Mouse (Mus musculus) midbrain, embryonic 15.5 days (tissue): Measurements from ENCODE around the gene Alkbh7. TPM values are rescaled to one million over a fixed set of nuclear protein-coding genes. Genes with fewer than 3 reads are reported as not detected.
A peak's percentile ranks its signal among the peaks of the same experiment; 100 is the strongest.

Source experiments
- ATAC-seq: fragments of 200-750 bp; cut with Nextera tagmentation; replicated peaks from 2 replicates; pipeline ENCODE4 v1.8.0; 2017; ENCODE audit warnings: moderate TSS enrichment
- H3K27ac ChIP-seq: fragments of 300-500 bp; sonication (generic); 2 replicates; pipeline ENCODE4 v1.5.1; 2015; ENCODE audit warnings: mild to moderate bottlenecking, inconsistent platforms
- H3K27me3 ChIP-seq: fragments of 300-500 bp; sonication (generic); replicated peaks from 2 replicates; pipeline ENCODE4 v1.6.1; 2015; ENCODE audit warnings: inconsistent platforms
- H3K36me3 ChIP-seq: fragments of 300-500 bp; sonication (generic); replicated peaks from 2 replicates; pipeline ENCODE4 v1.6.1; 2015; ENCODE audit warnings: inconsistent platforms
- H3K4me1 ChIP-seq: fragments of 300-500 bp; sonication (generic); 2 replicates; pipeline ENCODE4 v1.6.1; 2015; ENCODE audit warnings: inconsistent platforms
- H3K4me2 ChIP-seq: fragments of 300-500 bp; sonication (generic); 2 replicates; pipeline ENCODE4 v1.6.1; 2015; ENCODE audit warnings: inconsistent platforms, mild to moderate bottlenecking, moderate library complexity
- H3K4me3 ChIP-seq: fragments of 300-500 bp; sonication (generic); 2 replicates; pipeline ENCODE4 v1.5.1; 2015; ENCODE audit warnings: mild to moderate bottlenecking, inconsistent platforms
- H3K9ac ChIP-seq: fragments of 300-500 bp; sonication (generic); 2 replicates; pipeline ENCODE4 v1.6.1; 2015; ENCODE audit warnings: mild to moderate bottlenecking, inconsistent platforms
- H3K9me3 ChIP-seq: fragments of 300-500 bp; sonication (generic); 2 replicates; pipeline ENCODE4 v1.6.1; 2016; ENCODE audit warnings: inconsistent platforms
- WGBS: fragments of 180-500 bp; shearing (Covaris S2); methylation state at CpG from one replicate; pipeline ENCODE4 v1.1.7; 2015; ENCODE audit warnings: mixed read lengths; 5-methylcytosine and 5-hydroxymethylcytosine counted together
- polyA plus RNA-seq: library from polyadenylated mRNA; unstranded; fragments of >200 nt; fragmentation: Nextera tagmentation; extraction: Ambion mirVana; gene quantifications from 2 replicates; pipeline ENCODE4 v1.2.1, GENCODE M21; 2015

Alkbh7 gene
- polyA plus RNA-seq, 1 experiment from 2014 or later, result 53.2 TPM

- WGBS, result 0% methylated on average over 52 of the region's 52 CpGs
- peaks cover 24% of the 10 kb centered on the region for H3K36me3 ChIP-seq
- peaks cover 16% of the 10 kb centered on the region for H3K4me1 ChIP-seq
- peak; percentile 97 for ATAC-seq
- no peaks in the 10 kb centered on the region for H3K27me3 ChIP-seq
- H3K27ac ChIP-seq, result peak within 1 kb of the TSS; percentile 90
- H3K4me2 ChIP-seq, result peak within 1 kb of the TSS; percentile 66
- peak within 1 kb of the TSS; percentile 88 for H3K9ac ChIP-seq
- H3K4me3 ChIP-seq, result peak within 1 kb of the TSS; percentile 87
- no peaks in the 10 kb centered on the region for H3K9me3 ChIP-seq
Measured at GRCm38 (mm10) chr17:56990115-56990746, 6.9 kb upstream of the Alkbh7 start, which contains the start of gene Clpp. Gene Clpp, plus strand, starts transcription at chr17:56990305.

GRCm38 (mm10) chr17:56990966-56991365 is 6.2 kb upstream of the Alkbh7 start:
- ATAC-seq, result no peak
- Histone ChIP-seq H3K27me3 (no peaks in the 10 kb centered on the region), H3K4me1 (peaks cover 16% of the 10 kb centered on the region), H3K36me3 (peaks cover 29% of the 10 kb centered on the region), H3K9me3 (no peaks in the 10 kb centered on the region), H3K9ac (peak overlapping the region; percentile 88), H3K4me3 (peak overlapping the region; percentile 87), H3K4me2 (peak overlapping the region; percentile 66), H3K27ac (no peak overlapping the region)
- 78% methylated on average over 2 of the region's 2 CpGs for WGBS

- 93% methylated on average over 8 of the region's 8 CpGs for WGBS
- Histone ChIP-seq H3K9ac (no peak overlapping the region), H3K27me3 (no peaks in the 10 kb centered on the region), H3K27ac (no peak overlapping the region), H3K36me3 (peaks cover 33% of the 10 kb centered on the region), H3K9me3 (no peaks in the 10 kb centered on the region), H3K4me2 (no peak overlapping the region), H3K4me3 (no peak overlapping the region), H3K4me1 (peaks cover 27% of the 10 kb centered on the region)
- no peak for ATAC-seq
Measured at GRCm38 (mm10) chr17:56995046-56995445, 2.1 kb upstream of the Alkbh7 start.

- H3K9me3 ChIP-seq, result no peaks in the 10 kb centered on the region
- peak overlapping the region; percentile 57 for H3K4me2 ChIP-seq
- WGBS, result 75% methylated on average over 2 of the region's 2 CpGs
- H3K4me1 ChIP-seq, result peaks cover 20% of the 10 kb centered on the region
- peaks cover 33% of the 10 kb centered on the region for H3K36me3 ChIP-seq
- no peak overlapping the region for H3K9ac ChIP-seq
- no peaks in the 10 kb centered on the region for H3K27me3 ChIP-seq
- ATAC-seq, result 0 out of 2 replicates have a peak, but pooled peaks have one; percentile 0
- H3K4me3 ChIP-seq, result peak overlapping the region; percentile 79; the same call in 1 of the 2 replicates
- H3K27ac ChIP-seq, result no peak overlapping the region
Measured at GRCm38 (mm10) chr17:56996506-56996905, 633 bp upstream of the Alkbh7 start.

- no peak overlapping the region for H3K27ac ChIP-seq
- H3K4me3 ChIP-seq, result no peak overlapping the region
- H3K9me3 ChIP-seq, result no peaks in the 10 kb centered on the region
- H3K4me1 ChIP-seq, result peaks cover 15% of the 10 kb centered on the region
- no peak overlapping the region for H3K4me2 ChIP-seq
- H3K27me3 ChIP-seq, result no peaks in the 10 kb centered on the region
- 89% methylated on average over 9 of the region's 9 CpGs for WGBS
- no peak overlapping the region for H3K9ac ChIP-seq
- peaks cover 26% of the 10 kb centered on the region for H3K36me3 ChIP-seq
- no peak for ATAC-seq
Measured at GRCm38 (mm10) chr17:56999414-56999813, 2.3 kb downstream of the Alkbh7 start.

- Histone ChIP-seq H3K9ac (no peak within 1 kb of the TSS), H3K4me1 (peaks cover 15% of the 10 kb centered on the region), H3K4me2 (no peak within 1 kb of the TSS), H3K9me3 (no peaks in the 10 kb centered on the region), H3K27ac (no peak within 1 kb of the TSS), H3K4me3 (no peak within 1 kb of the TSS), H3K36me3 (peaks cover 24% of the 10 kb centered on the region), H3K27me3 (no peaks in the 10 kb centered on the region)
- no peak for ATAC-seq
- 85% methylated on average over 9 of the region's 9 CpGs for WGBS
Measured at GRCm38 (mm10) chr17:56999968-57000609, 3.0 kb downstream of the Alkbh7 start, which contains the start of gene Pspn. Gene Pspn, minus strand, starts transcription at chr17:57000018.

GRCm38 (mm10) chr17:57001228-57001627 is 4.1 kb downstream of the Alkbh7 start:
- no peak for ATAC-seq
- WGBS, result 83% methylated on average over 8 of the region's 8 CpGs
- Histone ChIP-seq H3K4me3 (no peak overlapping the region), H3K27ac (no peak overlapping the region), H3K27me3 (no peaks in the 10 kb centered on the region), H3K4me2 (no peak overlapping the region), H3K36me3 (peaks cover 27% of the 10 kb centered on the region), H3K4me1 (peaks cover 15% of the 10 kb centered on the region), H3K9ac (no peak overlapping the region), H3K9me3 (no peaks in the 10 kb centered on the region)

- Histone ChIP-seq H3K27me3 (no peaks in the 10 kb centered on the region), H3K27ac (no peak overlapping the region), H3K4me2 (no peak overlapping the region), H3K4me3 (no peak overlapping the region), H3K36me3 (peaks cover 44% of the 10 kb centered on the region), H3K9ac (no peak overlapping the region), H3K9me3 (no peaks in the 10 kb centered on the region), H3K4me1 (no peaks in the 10 kb centered on the region)
- WGBS, result 99% methylated on average over 7 of the region's 7 CpGs
- no peak for ATAC-seq
Measured at GRCm38 (mm10) chr17:57003994-57004393, 6.9 kb downstream of the Alkbh7 start.

GRCm38 (mm10) chr17:57007137-57007905 is 10.2 kb downstream of the Alkbh7 start:
- Histone ChIP-seq H3K4me2 (no peak overlapping the region), H3K4me3 (no peak overlapping the region), H3K27ac (no peak overlapping the region), H3K9ac (no peak overlapping the region), H3K9me3 (no peaks in the 10 kb centered on the region), H3K27me3 (no peaks in the 10 kb centered on the region), H3K4me1 (peaks cover 19% of the 10 kb centered on the region), H3K36me3 (peaks cover 44% of the 10 kb centered on the region)
- WGBS, result 94% methylated on average over 13 of the region's 13 CpGs
- no peak for ATAC-seq

- Histone ChIP-seq H3K27me3 (no peaks in the 10 kb centered on the region), H3K9ac (peak overlapping the region; percentile 61), H3K36me3 (peaks cover 22% of the 10 kb centered on the region), H3K4me2 (peak overlapping the region; percentile 92), H3K4me3 (peak overlapping the region; percentile 59), H3K27ac (peak overlapping the region; percentile 81), H3K4me1 (peaks cover 23% of the 10 kb centered on the region), H3K9me3 (no peaks in the 10 kb centered on the region)
- peak; percentile 68 for ATAC-seq
- WGBS, result 0% methylated on average over 19 of the region's 19 CpGs
Measured at GRCm38 (mm10) chr17:57010911-57011235, 13.7 kb downstream of the Alkbh7 start.

- H3K4me3 ChIP-seq, result peak within 1 kb of the TSS; percentile 59
- under 1% methylated on average over 51 of the region's 51 CpGs for WGBS
Measured at GRCm38 (mm10) chr17:57011236-57012141, 14.3 kb downstream of the Alkbh7 start, which contains the start of the genes Gtf2f1 and Gm17949. Gene Gtf2f1, minus strand, starts transcription at chr17:57011288. Gene Gm17949, plus strand, starts transcription at chr17:57011469.

More at GRCm38 (mm10) chr17:57011236-57012141, 14.3 kb downstream of the Alkbh7 start, which contains the start of the genes Gtf2f1 and Gm17949:
- Histone ChIP-seq H3K4me1 (peaks cover 23% of the 10 kb centered on the region), H3K27me3 (no peaks in the 10 kb centered on the region), H3K9ac (peak within 1 kb of the TSS; percentile 69), H3K36me3 (peaks cover 16% of the 10 kb centered on the region), H3K9me3 (no peaks in the 10 kb centered on the region), H3K27ac (peak within 1 kb of the TSS; percentile 92), H3K4me2 (peak within 1 kb of the TSS; percentile 92)
- peak; percentile 93 for ATAC-seq
